Mouse (Mus musculus) embryo, embryonic 10 days (tissue): ENCODE measurements around the gene Tsr1.
A peak's percentile ranks its signal among the peaks of the same experiment; 100 is the strongest.

Experiments used
- DNase-seq: peaks from one replicate; pipeline ENCODE4 v3.0.0-alpha.2; 2015; ENCODE audit warnings: low spot score

Tsr1 gene

GRCm38 (mm10) chr11:74897678-74898516 is at the start of gene Tsr1:
Tsr1 (plus strand) TSS chr11:74898071.
- peak; percentile 95 for DNase-seq

- DNase-seq: no peak
These were observed 46.7 kb upstream of the Tsr1 start for GRCm38 (mm10) chr11:74850998-74851661.

GRCm38 (mm10) chr11:74857756-74858155 is 40.1 kb upstream of the Tsr1 start:
- DNase-seq: no peak

- no peak for DNase-seq
These were observed 35.7 kb upstream of the Tsr1 start for GRCm38 (mm10) chr11:74862129-74862528.

- peak; percentile 71 for DNase-seq
These were observed 34.4 kb upstream of the Tsr1 start for GRCm38 (mm10) chr11:74863471-74863870.

GRCm38 (mm10) chr11:74864421-74864820 is 33.5 kb upstream of the Tsr1 start:
- no peak for DNase-seq

- DNase-seq: no peak
These were observed 32.6 kb upstream of the Tsr1 start for GRCm38 (mm10) chr11:74865252-74865651.

GRCm38 (mm10) chr11:74866640-74867039 is 31.2 kb upstream of the Tsr1 start:
- DNase-seq: no peak

- no peak for DNase-seq
These were observed 30.7 kb upstream of the Tsr1 start for GRCm38 (mm10) chr11:74867181-74867580.

- no peak for DNase-seq
These were observed 29.7 kb upstream of the Tsr1 start for GRCm38 (mm10) chr11:74868046-74868760.

GRCm38 (mm10) chr11:74869603-74870002 is 28.3 kb upstream of the Tsr1 start:
- DNase-seq: no peak

- DNase-seq: no peak
These were observed 27.3 kb upstream of the Tsr1 start for GRCm38 (mm10) chr11:74870544-74870943.

- DNase-seq: no peak
These were observed 26.8 kb upstream of the Tsr1 start for GRCm38 (mm10) chr11:74870991-74871622.

- DNase-seq: no peak
These were observed 23.2 kb upstream of the Tsr1 start for GRCm38 (mm10) chr11:74874630-74875029.

GRCm38 (mm10) chr11:74876801-74877200 is 21.1 kb upstream of the Tsr1 start:
- peak; percentile 83 for DNase-seq

- DNase-seq: no peak
These were observed 16.9 kb upstream of the Tsr1 start for GRCm38 (mm10) chr11:74880999-74881398.

GRCm38 (mm10) chr11:74881979-74882378 is 15.9 kb upstream of the Tsr1 start:
- no peak for DNase-seq

GRCm38 (mm10) chr11:74883098-74883497 is 14.8 kb upstream of the Tsr1 start:
- no peak for DNase-seq

GRCm38 (mm10) chr11:74894619-74895018 is 3.3 kb upstream of the Tsr1 start:
- no peak for DNase-seq

GRCm38 (mm10) chr11:74895980-74896900 is 1.6 kb upstream of the Tsr1 start:
- peak; percentile 49 for DNase-seq
